Mouse (Mus musculus) left cerebral cortex, adult 9 months (tissue): Measurements from ENCODE around the gene Tex19.2.

ENCODE experiments used
- DNase-seq, 2 experiments: peaks; one replicate each; pipeline ENCODE4 v3.0.0; 2022; ENCODE audit warnings: low spot score in 2 of 2

Tex19.2 gene

GRCm38 (mm10) chr11:121118577-121118976 lies at the start of gene Tex19.2:
TSS of gene Tex19.2 (minus strand) at chr11:121118677.
- no peak for DNase-seq

GRCm38 (mm10) chr11:121163751-121164150 lies 45.3 kb upstream of the Tex19.2 start:
- no peak for DNase-seq

- DNase-seq, result no peak
Observed at GRCm38 (mm10) chr11:121160636-121161346, 42.3 kb upstream of the Tex19.2 start.

- no peak for DNase-seq
Observed at GRCm38 (mm10) chr11:121159971-121160370, 41.5 kb upstream of the Tex19.2 start, which contains the start of gene Uts2r. TSS of gene Uts2r (plus strand) at chr11:121160271.

GRCm38 (mm10) chr11:121156411-121156891 lies 38.0 kb upstream of the Tex19.2 start:
- DNase-seq, result no peak

- DNase-seq, result no peak
Observed at GRCm38 (mm10) chr11:121154203-121154602, 35.7 kb upstream of the Tex19.2 start.

GRCm38 (mm10) chr11:121148193-121148592 lies 29.7 kb upstream of the Tex19.2 start:
- DNase-seq, result no peak

- DNase-seq, result no peak
Observed at GRCm38 (mm10) chr11:121145865-121146264, 27.4 kb upstream of the Tex19.2 start, which contains the start of gene Tex19.1. TSS of gene Tex19.1 (plus strand) at chr11:121146143.

GRCm38 (mm10) chr11:121143325-121144015 lies 25.0 kb upstream of the Tex19.2 start:
- DNase-seq, result no peak

GRCm38 (mm10) chr11:121138732-121139131 lies 20.3 kb upstream of the Tex19.2 start:
- DNase-seq, result no peak

GRCm38 (mm10) chr11:121137682-121138081 lies 19.2 kb upstream of the Tex19.2 start:
- no peak for DNase-seq

- DNase-seq, result no peak
Observed at GRCm38 (mm10) chr11:121134600-121134999, 16.1 kb upstream of the Tex19.2 start.

- no peak for DNase-seq
Observed at GRCm38 (mm10) chr11:121129616-121130015, 11.1 kb upstream of the Tex19.2 start.

GRCm38 (mm10) chr11:121127441-121127840 lies 9.0 kb upstream of the Tex19.2 start:
- DNase-seq, result no peak

- DNase-seq, result no peak
Observed at GRCm38 (mm10) chr11:121126395-121126794, 7.9 kb upstream of the Tex19.2 start.

- DNase-seq, result no peak
Observed at GRCm38 (mm10) chr11:121125522-121126172, 7.2 kb upstream of the Tex19.2 start.

- DNase-seq, result peak in 1 of 2 experiments; percentile 12
Observed at GRCm38 (mm10) chr11:121123438-121123837, 5.0 kb upstream of the Tex19.2 start.

GRCm38 (mm10) chr11:121122024-121122670 lies 3.7 kb upstream of the Tex19.2 start:
- DNase-seq, result no peak

GRCm38 (mm10) chr11:121121151-121121550 lies 2.7 kb upstream of the Tex19.2 start:
- no peak for DNase-seq

- DNase-seq, result no peak
Observed at GRCm38 (mm10) chr11:121118106-121118505, 371 bp downstream of the Tex19.2 start.

GRCm38 (mm10) chr11:121112091-121112775 lies 6.2 kb downstream of the Tex19.2 start:
- no peak for DNase-seq
